Mouse (Mus musculus) hindbrain, embryonic 14.5 days (tissue): ENCODE measurements around the gene Igsf10. TPM values are rescaled to one million over a fixed set of nuclear protein-coding genes. Genes with fewer than 3 reads are reported as not detected.
"Not testable (repeated sequence)": the region's sequence is repeated elsewhere in the genome, so short reads cannot be mapped to it uniquely, and the experiment has no call there.

Experiments
- ATAC-seq: fragments of 200-750 bp; cut with Nextera tagmentation; 2 replicates; pipeline ENCODE4 v1.8.0; 2017; ENCODE audit warnings: moderate number of reproducible peaks, mild to moderate bottlenecking, moderate TSS enrichment, moderate library complexity; ENCODE audit not compliant: low FRiP score
- DNase-seq: peaks from one replicate; pipeline ENCODE4 v3.0.0-alpha.2; 2015; ENCODE audit warnings: low spot score
- H3K27ac ChIP-seq: fragments of 300-500 bp; sonication (generic); 2 replicates; pipeline ENCODE4 v1.5.1; 2014; ENCODE audit warnings: mild to moderate bottlenecking, moderate library complexity
- H3K27me3 ChIP-seq: fragments of 300-500 bp; sonication (generic); 2 replicates; pipeline ENCODE4 v1.6.1; 2014; ENCODE audit warnings: mild to moderate bottlenecking, low read length, mixed read lengths; ENCODE audit not compliant: control insufficient read depth, insufficient read depth
- H3K36me3 ChIP-seq: fragments of 300-500 bp; sonication (generic); replicated peaks from 2 replicates; pipeline ENCODE4 v1.6.1; 2014; ENCODE audit not compliant: control insufficient read depth, insufficient read depth
- H3K4me1 ChIP-seq: fragments of 300-500 bp; sonication (generic); replicated peaks from 2 replicates; pipeline ENCODE4 v1.6.1; 2014; ENCODE audit warnings: antibody characterized with exemption, low read length, mixed read lengths; ENCODE audit not compliant: control insufficient read depth, insufficient read depth
- H3K4me2 ChIP-seq: fragments of 300-500 bp; sonication (generic); replicated peaks from 2 replicates; pipeline ENCODE4 v1.6.1; 2014; ENCODE audit warnings: mild to moderate bottlenecking, moderate library complexity
- H3K4me3 ChIP-seq: fragments of 300-500 bp; sonication (generic); replicated peaks from 2 replicates; pipeline ENCODE4 v1.5.1; 2014; ENCODE audit warnings: mild to moderate bottlenecking, low read length
- H3K9ac ChIP-seq: fragments of 300-500 bp; sonication (generic); 2 replicates; pipeline ENCODE4 v1.6.1; 2014
- H3K9me3 ChIP-seq: fragments of 300-500 bp; sonication (generic); 2 replicates; pipeline ENCODE4 v1.6.1; 2016; ENCODE audit warnings: low read length; ENCODE audit not compliant: control insufficient read depth
- WGBS: fragments of 180-500 bp; shearing (Covaris S2); extraction: QIAGEN DNeasy Blood & Tissue Kit; methylation state at CpG from one replicate; pipeline ENCODE4 v1.1.7; 2014; 5-methylcytosine and 5-hydroxymethylcytosine counted together
- polyA plus RNA-seq: library from polyadenylated mRNA; unstranded; fragments of >200 nt; fragmentation: Nextera tagmentation; extraction: Ambion mirVana; gene quantifications from 2 replicates; pipeline ENCODE4 v1.2.1, GENCODE M21; 2014

Gene Igsf10
- 4.1 and 4.2 TPM in 2 replicates for polyA plus RNA-seq

DNA sequence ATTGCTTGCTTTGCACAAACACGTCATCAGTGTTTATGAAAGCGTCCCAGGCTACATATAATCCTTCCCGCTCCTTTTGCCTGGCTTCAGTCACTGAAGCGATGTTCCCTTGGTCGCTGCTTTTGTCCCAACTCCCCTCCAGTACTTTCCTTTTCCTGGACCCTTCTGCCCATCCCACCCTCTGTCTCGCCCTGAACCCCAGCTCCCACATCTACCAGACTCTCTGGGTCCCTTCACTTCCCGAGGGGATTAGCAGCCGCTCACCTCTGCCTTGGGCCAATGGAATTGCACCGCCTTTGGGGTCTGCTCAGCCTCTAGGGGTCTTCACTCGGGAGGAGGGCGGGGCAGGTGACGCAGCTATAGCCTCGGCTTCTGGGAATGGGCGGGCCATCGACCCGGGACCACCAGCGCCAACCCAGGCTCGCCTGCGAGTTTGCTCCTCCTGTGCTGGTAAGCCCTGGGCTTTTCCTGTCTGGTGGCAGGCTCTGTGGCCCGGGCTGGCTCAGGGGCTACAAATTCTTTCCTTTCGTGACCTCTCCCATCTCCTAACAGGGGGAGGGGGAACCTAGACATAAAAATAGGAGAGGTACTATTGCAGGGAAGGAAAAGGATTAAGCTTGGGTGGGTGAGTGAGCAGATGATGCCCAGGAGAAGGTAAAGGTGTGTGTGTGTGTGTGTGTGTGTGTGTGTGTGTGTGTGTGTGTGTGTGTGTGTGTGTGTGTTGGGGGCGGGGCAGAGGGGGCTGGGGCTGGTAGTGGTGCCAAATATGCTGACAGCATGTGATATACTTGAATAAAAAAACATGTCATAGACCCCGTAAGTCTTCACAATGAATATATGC is at the start of gene Igsf10:
TSS of gene Igsf10 (minus strand) at position 330 of the 841 bp plus-strand sequence.
- ATAC-seq, result peak; percentile 96
- peak within 1 kb of the TSS; percentile 53; the same call in 1 of the 2 replicates for H3K27ac ChIP-seq
- H3K36me3 ChIP-seq, result no peaks in the 10 kb centered on the region

DNA sequence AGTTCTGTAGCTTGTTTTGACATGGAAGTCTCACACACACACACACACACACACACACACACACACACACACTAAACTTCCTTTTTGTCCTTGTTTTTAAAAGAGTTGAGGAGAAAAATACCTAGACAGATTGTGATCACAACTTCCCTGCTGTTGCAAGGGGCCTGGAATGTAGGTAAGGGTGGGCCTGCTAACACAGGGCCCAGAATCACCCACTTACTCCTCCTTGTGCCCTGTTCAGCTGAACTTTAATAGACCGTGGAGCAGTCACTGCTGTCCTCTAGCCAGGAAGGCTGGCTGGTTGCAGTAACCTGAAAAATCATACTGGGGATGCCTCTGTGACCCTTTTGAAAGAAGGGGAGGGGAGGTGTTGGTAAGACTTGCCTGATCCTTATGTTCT is 41.4 kb upstream of the Igsf10 start:
- WGBS, result 79% methylated on average over 1 of the region's 1 CpGs
- Histone ChIP-seq H3K9me3 (no peaks in the 10 kb centered on the region), H3K9ac (no peak overlapping the region), H3K4me2 (no peak overlapping the region), H3K36me3 (no peaks in the 10 kb centered on the region), H3K27ac (no peak overlapping the region), H3K27me3 (no peaks in the 10 kb centered on the region), H3K4me1 (no peaks in the 10 kb centered on the region), H3K4me3 (no peak overlapping the region)
- DNase-seq (no peak), ATAC-seq (no peak)

More for the DNA sequence above, at the start of gene Igsf10:
- DNase-seq, result peak; percentile 75
- H3K4me1 ChIP-seq, result peaks cover 8% of the 10 kb centered on the region
- H3K9me3 ChIP-seq, result no peaks in the 10 kb centered on the region
- H3K4me3 ChIP-seq, result peak within 1 kb of the TSS; percentile 58
- peak within 1 kb of the TSS; percentile 71 for H3K4me2 ChIP-seq
- no peaks in the 10 kb centered on the region for H3K27me3 ChIP-seq
- peak within 1 kb of the TSS; percentile 73 for H3K9ac ChIP-seq
- WGBS, result 1% methylated on average over 22 of the region's 23 CpGs

DNA sequence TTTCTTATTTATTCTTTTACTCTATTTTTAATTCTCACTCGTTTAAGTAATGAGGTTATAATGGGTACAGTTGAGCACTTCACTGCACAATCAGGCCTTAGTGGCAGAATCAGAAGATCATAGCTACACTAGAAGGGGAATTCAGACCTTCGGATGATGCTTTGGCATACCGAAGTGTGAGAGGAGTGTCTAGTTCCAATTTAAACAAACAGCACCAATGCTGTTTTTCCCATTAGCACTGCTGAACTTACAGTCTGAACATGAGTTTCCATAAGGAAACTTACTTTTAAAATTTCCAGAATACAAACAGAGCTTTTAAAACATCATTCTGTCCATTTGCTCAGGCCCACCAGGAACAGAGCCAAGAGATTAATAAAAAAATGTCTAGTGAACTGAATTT is 40.8 kb upstream of the Igsf10 start:
- no peak for ATAC-seq
- Histone ChIP-seq H3K4me2 (no peak overlapping the region), H3K4me3 (no peak overlapping the region), H3K27ac (no peak overlapping the region), H3K36me3 (no peaks in the 10 kb centered on the region), H3K9me3 (no peaks in the 10 kb centered on the region), H3K9ac (no peak overlapping the region), H3K4me1 (no peaks in the 10 kb centered on the region), H3K27me3 (no peaks in the 10 kb centered on the region)
- WGBS, result 89% methylated on average over 3 of the region's 3 CpGs
- DNase-seq, result no peak

DNA sequence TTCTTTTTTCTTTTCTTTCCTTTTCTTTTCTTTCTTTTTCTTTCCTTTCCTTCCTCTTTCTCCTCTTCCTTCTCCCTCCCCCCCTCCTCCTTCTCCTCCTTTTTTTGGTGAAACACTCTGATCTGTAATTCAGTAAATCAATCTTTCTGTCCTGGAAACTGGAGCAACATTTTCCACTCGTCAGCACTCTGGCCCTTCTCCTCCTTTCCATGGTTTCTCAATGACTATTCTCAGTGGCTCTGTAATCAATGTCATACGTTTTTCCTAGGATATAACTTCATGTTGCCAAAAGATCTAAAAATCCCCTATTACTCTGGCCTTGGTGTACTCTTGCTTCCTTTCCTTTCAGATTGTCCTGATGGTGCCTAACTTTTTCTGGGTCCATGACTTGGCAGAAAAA is 40.1 kb upstream of the Igsf10 start:
- H3K4me1 ChIP-seq, result no peaks in the 10 kb centered on the region
- DNase-seq (no peak), ATAC-seq (no peak)
- H3K27me3 ChIP-seq, result no peaks in the 10 kb centered on the region
- H3K9ac ChIP-seq, result no peak overlapping the region
- H3K9me3 ChIP-seq, result no peaks in the 10 kb centered on the region
- H3K27ac ChIP-seq, result no peak overlapping the region
- H3K4me3 ChIP-seq, result no peak overlapping the region
- H3K4me2 ChIP-seq, result no peak overlapping the region
- H3K36me3 ChIP-seq, result no peaks in the 10 kb centered on the region
- WGBS, result 65% methylated on average over 2 of the region's 2 CpGs

DNA sequence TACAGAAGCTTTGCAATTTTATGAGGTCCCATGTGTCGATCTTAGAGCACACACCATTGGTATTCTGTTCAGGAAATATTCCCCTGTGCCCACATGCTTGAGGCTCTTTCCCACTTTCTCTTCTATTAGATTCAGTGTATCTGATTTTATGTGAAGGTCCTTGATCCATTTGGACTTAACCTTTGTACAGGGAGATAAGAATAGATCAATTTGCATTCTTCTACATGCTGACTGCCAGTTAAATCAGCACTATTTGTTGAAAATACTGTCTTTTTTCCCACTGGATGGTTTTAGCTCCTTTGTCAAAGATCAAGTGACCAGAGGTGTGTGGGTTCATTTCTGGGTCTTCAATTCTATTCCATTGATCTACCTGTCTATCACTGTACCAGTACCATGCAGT is 34.6 kb upstream of the Igsf10 start:
- not testable (repeated sequence) for H3K27ac ChIP-seq, H3K9ac ChIP-seq, H3K4me1 ChIP-seq, H3K4me3 ChIP-seq, DNase-seq, ATAC-seq, H3K36me3 ChIP-seq, H3K9me3 ChIP-seq, H3K4me2 ChIP-seq, H3K27me3 ChIP-seq
- 94% methylated on average over 1 of the region's 1 CpGs for WGBS

DNA sequence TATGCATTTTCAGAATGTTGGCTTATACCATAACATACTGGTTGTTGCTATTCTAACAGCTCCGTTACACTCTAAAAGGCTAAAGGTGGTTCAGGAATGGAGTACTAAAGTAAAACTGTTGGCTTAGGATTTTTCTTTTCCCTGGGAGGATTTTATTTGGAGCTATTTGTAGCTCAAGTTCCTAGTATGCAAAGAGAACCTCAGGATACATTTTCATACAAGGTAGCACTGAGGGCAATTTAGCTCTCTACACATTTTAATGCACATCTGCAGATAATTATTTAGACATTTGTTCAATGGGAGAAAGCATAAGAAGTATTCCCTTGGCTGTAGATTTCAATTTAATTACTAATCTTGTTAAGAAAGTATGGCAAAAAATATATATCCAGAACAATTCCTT is 17.7 kb upstream of the Igsf10 start:
- no peaks in the 10 kb centered on the region for H3K9me3 ChIP-seq
- 90% methylated on average over 1 of the region's 1 CpGs for WGBS
- H3K27me3 ChIP-seq, result no peaks in the 10 kb centered on the region
- ATAC-seq (no peak), DNase-seq (no peak)
- H3K4me2 ChIP-seq, result no peak overlapping the region
- no peaks in the 10 kb centered on the region for H3K4me1 ChIP-seq
- H3K36me3 ChIP-seq, result no peaks in the 10 kb centered on the region
- H3K9ac ChIP-seq, result no peak overlapping the region
- H3K4me3 ChIP-seq, result no peak overlapping the region
- no peak overlapping the region for H3K27ac ChIP-seq

DNA sequence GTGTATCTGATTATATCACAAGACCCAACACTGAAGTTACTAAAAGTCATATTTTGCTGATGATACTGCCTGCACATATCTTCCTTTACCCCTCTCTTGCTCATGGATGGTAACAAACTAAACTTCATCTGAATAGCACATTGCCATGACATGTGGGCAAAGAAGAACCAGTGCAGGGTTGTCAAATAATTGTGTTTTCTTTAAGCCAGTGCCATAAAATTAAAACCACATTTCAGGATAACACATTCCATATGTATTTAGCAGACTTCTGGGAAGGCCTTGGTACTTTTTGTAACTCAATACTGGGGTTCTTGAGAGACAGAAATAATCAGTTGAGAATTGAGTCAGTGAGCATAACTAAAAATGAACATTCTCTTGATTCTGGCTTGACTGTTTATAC is 15.9 kb upstream of the Igsf10 start:
- no peak for DNase-seq
- H3K4me2 ChIP-seq, result no peak overlapping the region
- ATAC-seq, result no peak
- no peaks in the 10 kb centered on the region for H3K36me3 ChIP-seq
- H3K9me3 ChIP-seq, result no peaks in the 10 kb centered on the region
- no peak overlapping the region for H3K27ac ChIP-seq
- no peak overlapping the region for H3K4me3 ChIP-seq
- no peak overlapping the region for H3K9ac ChIP-seq
- no peaks in the 10 kb centered on the region for H3K27me3 ChIP-seq
- no peaks in the 10 kb centered on the region for H3K4me1 ChIP-seq

DNA sequence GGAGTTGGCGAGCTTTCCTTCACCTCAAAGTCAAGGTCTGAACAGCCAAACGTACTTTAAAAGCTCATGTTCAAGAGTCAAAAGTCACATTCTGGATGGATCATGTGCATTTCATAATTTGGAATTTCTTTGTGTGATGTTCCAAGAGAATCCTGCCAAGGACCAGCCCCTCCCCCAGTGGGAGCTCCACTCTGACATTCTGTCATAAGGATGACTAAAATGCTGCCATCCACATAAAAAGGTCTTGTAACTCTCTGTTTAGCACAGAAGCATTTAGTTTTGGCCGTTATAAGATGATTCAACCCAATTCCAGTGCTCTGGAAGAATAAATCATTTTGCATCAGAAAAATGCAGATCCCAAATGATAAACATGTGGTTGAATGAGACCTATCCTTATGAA is 10.0 kb upstream of the Igsf10 start:
- no peak overlapping the region for H3K4me2 ChIP-seq
- DNase-seq, result no peak
- H3K9ac ChIP-seq, result no peak overlapping the region
- ATAC-seq, result no peak
- H3K27me3 ChIP-seq, result no peaks in the 10 kb centered on the region
- no peaks in the 10 kb centered on the region for H3K36me3 ChIP-seq
- no peaks in the 10 kb centered on the region for H3K9me3 ChIP-seq
- no peak overlapping the region for H3K4me3 ChIP-seq
- H3K27ac ChIP-seq, result no peak overlapping the region
- no peaks in the 10 kb centered on the region for H3K4me1 ChIP-seq
- WGBS, result 86% methylated on average over 3 of the region's 3 CpGs

DNA sequence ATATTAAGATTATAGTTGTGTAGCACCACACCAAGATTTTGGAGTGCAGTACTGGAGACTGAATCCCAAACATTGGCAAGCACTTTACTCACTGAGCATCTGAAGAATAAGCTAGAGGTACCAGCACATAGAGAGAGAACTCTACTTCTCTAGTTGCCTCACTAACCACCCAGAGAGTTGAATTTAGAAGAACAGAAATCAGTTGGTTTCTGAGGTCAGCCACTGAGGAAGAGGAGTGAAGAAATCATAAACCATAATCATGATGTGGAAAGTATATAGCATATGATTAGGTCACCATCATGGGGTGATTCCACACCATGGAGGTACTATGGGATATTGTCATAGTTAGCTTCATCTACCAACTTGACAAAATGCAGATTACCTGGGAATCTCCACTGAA is 7.6 kb upstream of the Igsf10 start:
- Histone ChIP-seq H3K27ac (no peak overlapping the region), H3K4me1 (no peaks in the 10 kb centered on the region), H3K9me3 (no peaks in the 10 kb centered on the region), H3K36me3 (no peaks in the 10 kb centered on the region), H3K4me2 (no peak overlapping the region), H3K4me3 (no peak overlapping the region), H3K9ac (no peak overlapping the region), H3K27me3 (no peaks in the 10 kb centered on the region)
- ATAC-seq (no peak), DNase-seq (no peak)

DNA sequence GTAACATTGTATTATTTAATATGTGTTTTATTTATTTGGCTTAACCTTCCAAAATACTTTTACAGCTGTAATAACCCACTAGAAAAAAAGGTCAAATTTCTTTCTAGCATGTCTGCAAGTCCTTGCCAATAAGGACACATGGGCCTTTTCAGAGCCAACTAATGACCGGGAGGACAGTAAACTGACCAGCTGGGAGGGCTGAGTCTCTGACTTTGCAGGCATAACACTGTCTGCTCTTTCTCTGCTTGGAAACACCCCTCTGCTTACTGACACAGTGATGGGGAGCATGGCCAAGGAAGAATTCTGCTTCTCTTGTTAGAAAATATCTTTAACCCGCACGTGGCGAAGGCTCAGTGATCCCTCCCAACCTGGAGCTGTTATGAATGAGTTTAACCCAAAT is 1.2 kb downstream of the Igsf10 start:
- ATAC-seq (no peak), DNase-seq (no peak)

More for the DNA sequence above, 1.2 kb downstream of the Igsf10 start:
- Histone ChIP-seq H3K36me3 (no peaks in the 10 kb centered on the region), H3K4me2 (peak overlapping the region; percentile 71), H3K4me3 (peak overlapping the region; percentile 58), H3K27ac (no peak overlapping the region), H3K9me3 (no peaks in the 10 kb centered on the region), H3K4me1 (peaks cover 8% of the 10 kb centered on the region), H3K27me3 (no peaks in the 10 kb centered on the region), H3K9ac (peak overlapping the region; percentile 73)
- WGBS, result 67% methylated on average over 4 of the region's 4 CpGs
